Comparison of ENCODE assay signal across 31 mouse cellular contexts in genomic region chr15:78326747-78327146, GRCm38 (mm10). TPM values are rescaled to one million over a fixed set of nuclear protein-coding genes. Genes with fewer than 3 reads are reported as not detected.
A peak's percentile ranks its signal among the peaks of the same experiment; 100 is the strongest.
DNase-seq lines count a peak whose midpoint lies in the region; ATAC-seq and TF ChIP-seq lines count a peak whose summit lies in the region.
"Had no signal": no experiment of that assay in that cellular context is flagged by ENCODE, and none has a peak within 500 bp of the region (broad histone marks: within the 10 kb centered on the region; RNA-seq: fewer than 3 reads in every experiment).

No protein-coding gene starts in this region.

- H3K27me3 ChIP-seq in heart, embryonic 12.5 days (replicated peaks), result peaks cover 6% of the 10 kb centered on the region; the same call in 1 of the 2 replicates
- H3K27me3 ChIP-seq in spleen, adult 2 months (ENCODE audit: control insufficient read depth, insufficient read depth, low read length), result no peaks in the 10 kb centered on the region
- H3K27me3 ChIP-seq in liver, embryonic 13.5 days, result 0 out of 2 replicates have a peak, but pooled peaks cover 4% of the 10 kb centered on the region
- H3K27me3 ChIP-seq in hindbrain, embryonic 16.5 days (replicated peaks; ENCODE audit: control insufficient read depth, insufficient read depth, low read length), result no peaks in the 10 kb centered on the region
- no peaks in the 10 kb centered on the region for H3K27me3 ChIP-seq in kidney, embryonic 15.5 days
- H3K27me3 ChIP-seq: embryonic facial prominence, embryonic 12.5 days; hindbrain, embryonic 12.5 days; limb, embryonic 15.5 days; neural tube, embryonic 13.5 days; stomach, embryonic 15.5 days had no signal

- no peaks in the 10 kb centered on the region for H3K9me3 ChIP-seq in heart, embryonic 12.5 days (replicated peaks)
- no peaks in the 10 kb centered on the region for H3K9me3 ChIP-seq in liver, embryonic 13.5 days (replicated peaks)
- no peaks in the 10 kb centered on the region for H3K9me3 ChIP-seq in hindbrain, embryonic 16.5 days (ENCODE audit: control insufficient read depth, low read length)
- H3K9me3 ChIP-seq in kidney, embryonic 15.5 days (replicated peaks), result no peaks in the 10 kb centered on the region
- H3K9me3 ChIP-seq: embryonic facial prominence, embryonic 12.5 days; hindbrain, embryonic 12.5 days; limb, embryonic 15.5 days; midbrain, embryonic 10.5 days; neural tube, embryonic 13.5 days; stomach, embryonic 15.5 days had no signal

- no peak for TF ChIP-seq CTCF in spleen, adult 2 months (IDR thresholded peaks at IDR 0.05; ENCODE audit: extremely low read depth, insufficient read depth, insufficient read length, insufficient replicate concordance)

- H3K4me1 ChIP-seq in heart, embryonic 12.5 days (replicated peaks), result 0 out of 2 replicates have a peak, but pooled peaks cover 3% of the 10 kb centered on the region
- peaks cover 14% of the 10 kb centered on the region; the same call in 1 of the 2 replicates for H3K4me1 ChIP-seq in spleen, adult 2 months (ENCODE audit: control insufficient read depth, insufficient read depth, insufficient read length)
- peaks cover 17% of the 10 kb centered on the region for H3K4me1 ChIP-seq in liver, embryonic 13.5 days (replicated peaks)
- no peaks in the 10 kb centered on the region for H3K4me1 ChIP-seq in hindbrain, embryonic 16.5 days (ENCODE audit: control insufficient read depth, insufficient read depth, low read depth, low read length)
- no peaks in the 10 kb centered on the region for H3K4me1 ChIP-seq in kidney, embryonic 15.5 days
- H3K4me1 ChIP-seq: embryonic facial prominence, embryonic 12.5 days; limb, embryonic 15.5 days; neural tube, embryonic 13.5 days; stomach, embryonic 15.5 days had no signal

- H3K4me2 ChIP-seq in heart, embryonic 12.5 days, result no peak overlapping the region; the same call in 1 of the 2 replicates
- H3K4me2 ChIP-seq in liver, embryonic 13.5 days, result peak overlapping the region; percentile 3
- H3K4me2 ChIP-seq in hindbrain, embryonic 16.5 days (ENCODE audit: low read length), result no peak overlapping the region
- H3K4me2 ChIP-seq in kidney, embryonic 15.5 days, result no peak overlapping the region
- H3K4me2 ChIP-seq: embryonic facial prominence, embryonic 12.5 days; hindbrain, embryonic 12.5 days; limb, embryonic 15.5 days; neural tube, embryonic 13.5 days; stomach, embryonic 15.5 days had no signal

- TF ChIP-seq POLR2A in spleen, adult 2 months (IDR thresholded peaks at IDR 0.05; ENCODE audit: low read depth, low read length), result no peak

- no peak for ATAC-seq in heart, embryonic 12.5 days (ENCODE audit: insufficient number of reproducible peaks, low FRiP score)
- no peak for ATAC-seq in liver, embryonic 13.5 days (ENCODE audit: low read depth)
- ATAC-seq in hindbrain, embryonic 16.5 days, result no peak
- no peak for ATAC-seq in kidney, embryonic 15.5 days (replicated peaks; ENCODE audit: low FRiP score)
- ATAC-seq: forebrain, postnatal 0 days; inflammation-experienced regulatory T-cells, adult 6 months; midbrain, embryonic 16.5 days had no signal

- H3K36me3 ChIP-seq in heart, embryonic 12.5 days, result no peaks in the 10 kb centered on the region
- H3K36me3 ChIP-seq in spleen, adult 2 months (ENCODE audit: control insufficient read depth, insufficient read depth, low read length), result no peaks in the 10 kb centered on the region
- H3K36me3 ChIP-seq in liver, embryonic 13.5 days, result no peaks in the 10 kb centered on the region
- H3K36me3 ChIP-seq in hindbrain, embryonic 16.5 days (ENCODE audit: control insufficient read depth, insufficient read depth, low read length), result no peaks in the 10 kb centered on the region
- H3K36me3 ChIP-seq in kidney, embryonic 15.5 days, result no peaks in the 10 kb centered on the region
- H3K36me3 ChIP-seq: embryonic facial prominence, embryonic 12.5 days; hindbrain, embryonic 12.5 days; limb, embryonic 15.5 days; midbrain, embryonic 10.5 days; neural tube, embryonic 13.5 days; stomach, embryonic 15.5 days had no signal

- DNase-seq in heart, postnatal 4 days, result no peak
- DNase-seq in spleen, adult 2 months (ENCODE audit: low read depth in 1 of 2, low spot score in 2 of 2), result no peak
- DNase-seq in spleen, adult 12 weeks (ENCODE audit: low spot score), result no peak
- no peak for DNase-seq in liver, embryonic 13.5 days
- no peak for DNase-seq in cerebellum, adult 11-12 months
- DNase-seq: adrenal gland, postnatal 25 days; cerebellum, adult 2 months; cerebellum, postnatal 25 days; forebrain, postnatal 0 days; heart, postnatal 10 days; kidney, adult 18-20 months; kidney, postnatal 10 days; left cerebral cortex, postnatal 4 days; lung, postnatal 10 days; retina, postnatal 1 day; right cerebral cortex, postnatal 25 days; thymus, adult 18-20 months; thymus, postnatal 36 days had no signal

- WGBS in heart, embryonic 12.5 days, result 88% methylated on average over 10 of the region's 10 CpGs
- 77% methylated on average over 10 of the region's 10 CpGs for WGBS in spleen, adult 2 months
- WGBS in liver, embryonic 13.5 days (ENCODE audit: insufficient replicate concordance), result 73% methylated on average over 10 of the region's 10 CpGs
- WGBS in hindbrain, embryonic 16.5 days, result 93% methylated on average over 10 of the region's 10 CpGs
- WGBS in kidney, embryonic 15.5 days, result 86% methylated on average over 10 of the region's 10 CpGs

- 0 out of 2 replicates have a peak overlapping the region, but pooled peaks have one; percentile 24 for H3K9ac ChIP-seq in heart, embryonic 12.5 days
- no peak overlapping the region for H3K9ac ChIP-seq in liver, embryonic 13.5 days
- H3K9ac ChIP-seq in hindbrain, embryonic 16.5 days (ENCODE audit: low read depth, low read length), result no peak overlapping the region
- no peak overlapping the region for H3K9ac ChIP-seq in kidney, embryonic 15.5 days
- H3K9ac ChIP-seq: embryonic facial prominence, embryonic 12.5 days; forebrain, postnatal 0 days; hindbrain, embryonic 12.5 days; limb, embryonic 15.5 days; neural tube, embryonic 13.5 days; stomach, embryonic 15.5 days had no signal

- no peak overlapping the region for H3K4me3 ChIP-seq in heart, embryonic 12.5 days
- H3K4me3 ChIP-seq in spleen, adult 2 months (ENCODE audit: extremely low read depth, insufficient read depth, insufficient read length), result peak overlapping the region; percentile 31; the same call in 1 of the 2 replicates
- peak overlapping the region; percentile 28 for H3K4me3 ChIP-seq in liver, embryonic 13.5 days (replicated peaks)
- H3K4me3 ChIP-seq in hindbrain, embryonic 16.5 days (ENCODE audit: low read length), result no peak overlapping the region
- no peak overlapping the region for H3K4me3 ChIP-seq in kidney, embryonic 15.5 days (replicated peaks)
- H3K4me3 ChIP-seq: embryonic facial prominence, embryonic 12.5 days; hindbrain, embryonic 12.5 days; left cerebral cortex, adult 2 months; limb, embryonic 15.5 days; midbrain, embryonic 10.5 days; myocyte; neural tube, embryonic 13.5 days had no signal

- no peak overlapping the region for H3K27ac ChIP-seq in heart, embryonic 12.5 days (ENCODE audit: poor library complexity, severe bottlenecking)
- H3K27ac ChIP-seq in spleen, adult 2 months (ENCODE audit: insufficient read depth, low read length), result no peak overlapping the region
- H3K27ac ChIP-seq in liver, embryonic 13.5 days, result no peak overlapping the region
- no peak overlapping the region for H3K27ac ChIP-seq in hindbrain, embryonic 16.5 days (ENCODE audit: low read depth, low read length)
- no peak overlapping the region for H3K27ac ChIP-seq in kidney, embryonic 15.5 days
- H3K27ac ChIP-seq: embryonic facial prominence, embryonic 12.5 days; hindbrain, embryonic 12.5 days; left cerebral cortex, adult 2 months; limb, embryonic 15.5 days; midbrain, embryonic 10.5 days; neural tube, embryonic 13.5 days; stomach, embryonic 15.5 days had no signal

RNA-seq across cellular contexts. Expression of gene Csf2rb, which starts 1.2 kb away (rescaled TPM):
- polyA plus RNA-seq in heart, embryonic 12.5 days (2016; fragmentation: Nextera tagmentation; extraction: Ambion mirVana), result 2.4 and 3.1 TPM in 2 replicates
- total RNA-seq in heart, postnatal 4 days (2021), result 1 to 10 TPM; 1.6 to 2.0 TPM
- polyA plus RNA-seq in spleen, adult 2 months (2012; rRNA removed), result 39.5 and 44.9 TPM in 2 replicates
- polyA plus RNA-seq in liver, embryonic 13.5 days (2015; fragmentation: Nextera tagmentation; extraction: Ambion mirVana), result 3.3 and 3.8 TPM in 2 replicates
- 0.44 and 0.49 TPM in 2 replicates for polyA plus RNA-seq in hindbrain, embryonic 16.5 days (2015; fragmentation: Nextera tagmentation; extraction: Ambion mirVana)
- 1.2 TPM in 2 replicates for polyA plus RNA-seq in kidney, embryonic 15.5 days (2015; fragmentation: Nextera tagmentation; extraction: Ambion mirVana)

RNA-seq across cellular contexts. Expression of gene Csf2rb2, which starts 21.2 kb away (rescaled TPM):
- 0.48 and 0.51 TPM in 2 replicates for polyA plus RNA-seq in heart, embryonic 12.5 days (2016; fragmentation: Nextera tagmentation; extraction: Ambion mirVana)
- 1 to 10 TPM; 1.1 to 1.2 TPM for total RNA-seq in heart, postnatal 4 days (2021)
- polyA plus RNA-seq in spleen, adult 2 months (2012; rRNA removed), result 14.4 and 16.4 TPM in 2 replicates
- polyA plus RNA-seq in liver, embryonic 13.5 days (2015; fragmentation: Nextera tagmentation; extraction: Ambion mirVana), result 0.54 and 0.83 TPM in 2 replicates
- 0.06 and 0.16 TPM in 2 replicates for polyA plus RNA-seq in hindbrain, embryonic 16.5 days (2015; fragmentation: Nextera tagmentation; extraction: Ambion mirVana)
- polyA plus RNA-seq in kidney, embryonic 15.5 days (2015; fragmentation: Nextera tagmentation; extraction: Ambion mirVana), result 0.19 and 0.35 TPM in 2 replicates

Comparison
In these comparisons a context has a peak if more than half of its experiments do, and no peak if none do; other contexts are left out.
1. H3K4me3 ChIP-seq: peak in spleen, adult 2 months (single experiment) and liver, embryonic 13.5 days (single experiment); none in heart, embryonic 12.5 days (single experiment), hindbrain, embryonic 16.5 days (single experiment) and kidney, embryonic 15.5 days (single experiment).